In the genomic region with DNA sequence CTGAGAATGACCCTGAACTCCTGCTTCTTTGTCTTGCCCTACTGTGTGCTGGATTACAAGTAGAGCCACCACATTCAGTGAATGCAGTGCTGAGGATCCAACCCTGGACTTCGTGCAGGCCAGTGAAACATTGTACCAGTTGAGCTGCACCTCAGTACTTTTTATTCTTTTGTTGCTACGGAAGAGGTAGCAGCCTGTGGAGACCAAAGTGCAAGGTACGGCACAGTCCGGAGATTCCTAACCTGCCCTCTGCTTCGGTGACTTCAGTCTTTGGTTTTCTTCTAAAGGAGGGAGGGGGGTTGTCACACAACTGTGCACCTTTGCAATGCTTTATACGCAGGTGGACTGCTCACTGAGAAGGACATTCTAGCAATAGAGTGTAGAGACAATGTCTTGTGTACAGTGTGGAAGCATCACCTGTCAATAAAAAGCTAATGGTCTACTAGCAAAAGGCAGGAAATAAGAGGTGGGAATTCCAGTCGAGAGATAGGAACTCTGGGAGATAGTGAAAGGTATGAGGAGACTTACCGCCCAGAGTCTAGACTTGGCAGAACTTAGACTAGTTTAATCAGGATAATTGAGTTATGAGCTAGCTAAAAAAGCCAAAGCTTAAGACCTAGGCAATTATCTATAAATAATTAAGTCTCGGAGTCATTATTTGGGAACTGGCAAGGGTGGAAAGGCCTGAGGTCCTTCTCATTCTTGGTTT, we compare ENCODE assay signal across 29 mouse cellular contexts. TPM values are rescaled to one million over a fixed set of nuclear protein-coding genes. Genes with fewer than 3 reads are reported as not detected.
DNase-seq lines count a peak whose midpoint lies in the region; ATAC-seq and TF ChIP-seq lines count a peak whose summit lies in the region.
"Had no signal": no experiment of that assay in that cellular context is flagged by ENCODE, and none has a peak within 500 bp of the region (broad histone marks: within the 10 kb centered on the region; RNA-seq: fewer than 3 reads in every experiment).

No protein-coding gene starts in this region.

- 80% methylated on average over 9 of the region's 9 CpGs for WGBS in intestine, embryonic 15.5 days
- WGBS in kidney, adult 2 months, result 54% methylated on average over 9 of the region's 9 CpGs
- 72% methylated on average over 9 of the region's 9 CpGs for WGBS in kidney, postnatal 0 days
- WGBS in small intestine, adult 2 months, result 40% methylated on average over 9 of the region's 9 CpGs
- 91% methylated on average over 9 of the region's 9 CpGs for WGBS in limb, embryonic 10.5 days

- no peak for TF ChIP-seq CTCF in kidney, adult 2 months (conservative IDR thresholded peaks at IDR 0.05; ENCODE audit: insufficient read depth, insufficient read length, low read depth, low read length)
- no peak for TF ChIP-seq CTCF in kidney, postnatal 0 days (IDR thresholded peaks at IDR 0.05; ENCODE audit: low read depth)
- no peak for TF ChIP-seq CTCF in small intestine, adult 2 months (IDR thresholded peaks at IDR 0.05; ENCODE audit: extremely low read depth, insufficient read length, insufficient replicate concordance, low read depth, low read length)

- no peak overlapping the region for H3K27ac ChIP-seq in intestine, embryonic 15.5 days
- H3K27ac ChIP-seq in kidney, adult 2 months (ENCODE audit: insufficient read depth, low read depth, low read length), result peak overlapping the region; percentile 67
- no peak overlapping the region for H3K27ac ChIP-seq in kidney, postnatal 0 days
- H3K27ac ChIP-seq in small intestine, adult 2 months (ENCODE audit: insufficient read depth, low read depth, low read length), result peak overlapping the region; percentile 17; the same call in 1 of the 2 replicates
- no peak overlapping the region for H3K27ac ChIP-seq in limb, embryonic 10.5 days
- H3K27ac ChIP-seq: embryonic facial prominence, embryonic 13.5 days; forebrain, embryonic 10.5 days; heart, adult 2 months; hindbrain, embryonic 13.5 days; limb, embryonic 13.5 days; lung, embryonic 15.5 days; midbrain, embryonic 13.5 days had no signal

- peak; percentile 87 for ATAC-seq in intestine, embryonic 15.5 days
- ATAC-seq in kidney, postnatal 0 days (replicated peaks; ENCODE audit: low FRiP score, low read depth), result peak; percentile 89
- ATAC-seq: forebrain, embryonic 16.5 days; midbrain, embryonic 13.5 days; Patski had no signal

- no peaks in the 10 kb centered on the region for H3K9me3 ChIP-seq in intestine, embryonic 15.5 days
- H3K9me3 ChIP-seq in kidney, postnatal 0 days (replicated peaks; ENCODE audit: low read length), result no peaks in the 10 kb centered on the region
- H3K9me3 ChIP-seq in limb, embryonic 10.5 days (replicated peaks), result no peaks in the 10 kb centered on the region
- H3K9me3 ChIP-seq: embryonic facial prominence, embryonic 13.5 days; forebrain, embryonic 10.5 days; heart, embryonic 12.5 days; hindbrain, embryonic 13.5 days; limb, embryonic 13.5 days; lung, embryonic 15.5 days; megakaryocyte, embryonic 14.5 days; midbrain, embryonic 13.5 days had no signal

- H3K4me2 ChIP-seq in intestine, embryonic 15.5 days (replicated peaks), result no peak overlapping the region
- no peak overlapping the region for H3K4me2 ChIP-seq in kidney, postnatal 0 days (ENCODE audit: low read length)
- H3K4me2 ChIP-seq: embryonic facial prominence, embryonic 13.5 days; heart, embryonic 12.5 days; hindbrain, embryonic 13.5 days; limb, embryonic 13.5 days; liver, embryonic 11.5 days; lung, embryonic 15.5 days; midbrain, embryonic 13.5 days had no signal

- no peaks in the 10 kb centered on the region for H3K4me1 ChIP-seq in intestine, embryonic 15.5 days (replicated peaks)
- peaks cover 3% of the 10 kb centered on the region; the same call in 1 of the 2 replicates for H3K4me1 ChIP-seq in kidney, adult 2 months (ENCODE audit: control insufficient read depth, insufficient read depth, low read length)
- no peaks in the 10 kb centered on the region for H3K4me1 ChIP-seq in kidney, postnatal 0 days (replicated peaks; ENCODE audit: insufficient read depth, low read length)
- peaks cover 3% of the 10 kb centered on the region for H3K4me1 ChIP-seq in small intestine, adult 2 months (ENCODE audit: control insufficient read depth, insufficient read depth, insufficient read length, low read length)
- H3K4me1 ChIP-seq in limb, embryonic 10.5 days, result no peaks in the 10 kb centered on the region
- H3K4me1 ChIP-seq: embryonic facial prominence, embryonic 13.5 days; forebrain, embryonic 10.5 days; hindbrain, embryonic 13.5 days; limb, embryonic 13.5 days; lung, embryonic 15.5 days; midbrain, embryonic 13.5 days had no signal

- no peak overlapping the region for H3K4me3 ChIP-seq in intestine, embryonic 15.5 days (replicated peaks)
- H3K4me3 ChIP-seq in kidney, adult 2 months (ENCODE audit: insufficient read depth, low read depth, low read length), result no peak overlapping the region
- H3K4me3 ChIP-seq in kidney, postnatal 0 days (replicated peaks; ENCODE audit: low read depth, low read length), result no peak overlapping the region
- no peak overlapping the region for H3K4me3 ChIP-seq in small intestine, adult 2 months (ENCODE audit: low read depth, low read length)
- H3K4me3 ChIP-seq in limb, embryonic 10.5 days, result no peak overlapping the region
- H3K4me3 ChIP-seq: embryonic facial prominence, embryonic 13.5 days; forebrain, embryonic 10.5 days; heart, adult 2 months; heart, embryonic 12.5 days; hindbrain, embryonic 13.5 days; limb, embryonic 13.5 days; lung, embryonic 15.5 days; megakaryocyte, embryonic 14.5 days; midbrain, embryonic 13.5 days had no signal

- peak; percentile 86 for DNase-seq in kidney, adult 2 months
- DNase-seq in kidney, postnatal 0 days (ENCODE audit: low spot score), result peak; percentile 22
- no peak for DNase-seq in cerebellum, adult 18-20 months
- no peak for DNase-seq in limb, embryonic 10.5 days (ENCODE audit: low spot score)
- no peak for DNase-seq in adrenal gland, adult 2 months
- DNase-seq: adrenal gland, postnatal 25 days; cerebellum, adult 11-12 months; cerebellum, postnatal 10 days; heart, adult 2 months; heart, postnatal 4 days; lung, postnatal 36 days; retina, postnatal 1 day; right cerebral cortex, postnatal 25 days; spleen, adult 18-20 months; thymus, postnatal 25 days had no signal

- no peaks in the 10 kb centered on the region for H3K36me3 ChIP-seq in intestine, embryonic 15.5 days
- H3K36me3 ChIP-seq in kidney, adult 2 months (ENCODE audit: control insufficient read depth, insufficient read depth, low read length), result no peaks in the 10 kb centered on the region
- H3K36me3 ChIP-seq in kidney, postnatal 0 days (ENCODE audit: insufficient read depth, low read length), result no peaks in the 10 kb centered on the region
- no peaks in the 10 kb centered on the region for H3K36me3 ChIP-seq in small intestine, adult 2 months (ENCODE audit: control insufficient read depth, insufficient read depth, low read length)
- H3K36me3 ChIP-seq in limb, embryonic 10.5 days, result no peaks in the 10 kb centered on the region
- H3K36me3 ChIP-seq: embryonic facial prominence, embryonic 13.5 days; forebrain, embryonic 10.5 days; heart, embryonic 12.5 days; hindbrain, embryonic 13.5 days; limb, embryonic 13.5 days; lung, embryonic 15.5 days; midbrain, embryonic 13.5 days had no signal

- H3K9ac ChIP-seq in intestine, embryonic 15.5 days, result no peak overlapping the region
- no peak overlapping the region for H3K9ac ChIP-seq in kidney, postnatal 0 days (ENCODE audit: low read depth, low read length)
- H3K9ac ChIP-seq: embryonic facial prominence, embryonic 13.5 days; heart, embryonic 12.5 days; hindbrain, embryonic 13.5 days; limb, embryonic 13.5 days; lung, embryonic 15.5 days; midbrain, embryonic 13.5 days had no signal

- H3K27me3 ChIP-seq in intestine, embryonic 15.5 days (replicated peaks), result no peaks in the 10 kb centered on the region
- H3K27me3 ChIP-seq in kidney, adult 2 months (replicated peaks; ENCODE audit: control insufficient read depth, insufficient read depth, low read length), result no peaks in the 10 kb centered on the region
- H3K27me3 ChIP-seq in kidney, postnatal 0 days (ENCODE audit: insufficient read depth, low read length), result no peaks in the 10 kb centered on the region
- no peaks in the 10 kb centered on the region for H3K27me3 ChIP-seq in small intestine, adult 2 months (ENCODE audit: control insufficient read depth, insufficient read depth, low read length)
- no peaks in the 10 kb centered on the region for H3K27me3 ChIP-seq in limb, embryonic 10.5 days (ENCODE audit: low read depth, poor library complexity, severe bottlenecking)
- H3K27me3 ChIP-seq: heart, embryonic 12.5 days; limb, embryonic 13.5 days; lung, embryonic 15.5 days; midbrain, embryonic 13.5 days; Patski had no signal

- no peak for TF ChIP-seq POLR2A in kidney, adult 2 months (IDR thresholded peaks at IDR 0.05; ENCODE audit: low read depth, low read length)
- TF ChIP-seq POLR2A in small intestine, adult 2 months (IDR thresholded peaks at IDR 0.05; ENCODE audit: low read depth, low read length), result no peak

RNA-seq across cellular contexts. Expression of gene Fuca2, which starts 5.2 kb away (rescaled TPM):
- polyA plus RNA-seq in intestine, embryonic 15.5 days (2015; fragmentation: Nextera tagmentation; extraction: Ambion mirVana), result 134 and 140 TPM in 2 replicates
- 120 TPM in 2 replicates for polyA plus RNA-seq in kidney, adult 2 months (2012; rRNA removed)
- polyA plus RNA-seq in kidney, postnatal 0 days (2015; fragmentation: Nextera tagmentation; extraction: Ambion mirVana), result 191 and 212 TPM in 2 replicates
- polyA plus RNA-seq in small intestine, adult 2 months (2012; rRNA removed), result 15.9 and 31.9 TPM in 2 replicates
- polyA plus RNA-seq in limb, embryonic 10.5 days (2016; fragmentation: Nextera tagmentation; extraction: Ambion mirVana), result 21.3 and 23.6 TPM in 2 replicates
- 10 to 100 TPM; 19.6 to 22.3 TPM for total RNA-seq in adrenal gland, adult 2 months (2021)
- polyA plus RNA-seq in adrenal gland, adult 2 months (2012; rRNA removed), result 8.9 and 11.7 TPM in 2 replicates

RNA-seq across cellular contexts. Expression of gene Phactr2, which starts 19.9 kb away (rescaled TPM):
- polyA plus RNA-seq in intestine, embryonic 15.5 days (2015; fragmentation: Nextera tagmentation; extraction: Ambion mirVana), result 17.5 and 18.7 TPM in 2 replicates
- polyA plus RNA-seq in kidney, adult 2 months (2012; rRNA removed), result 10.7 and 12.5 TPM in 2 replicates
- 23.7 and 26.4 TPM in 2 replicates for polyA plus RNA-seq in kidney, postnatal 0 days (2015; fragmentation: Nextera tagmentation; extraction: Ambion mirVana)
- 3.7 and 4.5 TPM in 2 replicates for polyA plus RNA-seq in small intestine, adult 2 months (2012; rRNA removed)
- 16.2 and 21.3 TPM in 2 replicates for polyA plus RNA-seq in limb, embryonic 10.5 days (2016; fragmentation: Nextera tagmentation; extraction: Ambion mirVana)
- total RNA-seq in adrenal gland, adult 2 months (2021), result 10 to 100 TPM; 26.8 to 27.2 TPM
- 6.4 and 8.0 TPM in 2 replicates for polyA plus RNA-seq in adrenal gland, adult 2 months (2012; rRNA removed)
- total RNA-seq: MEL had no signal

RNA-seq across cellular contexts. Expression of gene Adat2, which starts 58.6 kb away (rescaled TPM):
- 3.3 and 4.0 TPM in 2 replicates for polyA plus RNA-seq in intestine, embryonic 15.5 days (2015; fragmentation: Nextera tagmentation; extraction: Ambion mirVana)
- 4.6 and 4.7 TPM in 2 replicates for polyA plus RNA-seq in kidney, adult 2 months (2012; rRNA removed)
- 4.9 and 5.6 TPM in 2 replicates for polyA plus RNA-seq in kidney, postnatal 0 days (2015; fragmentation: Nextera tagmentation; extraction: Ambion mirVana)
- 0.53 and 2.2 TPM in 2 replicates for polyA plus RNA-seq in small intestine, adult 2 months (2012; rRNA removed)
- 5.3 and 6.6 TPM in 2 replicates for polyA plus RNA-seq in limb, embryonic 10.5 days (2016; fragmentation: Nextera tagmentation; extraction: Ambion mirVana)
- total RNA-seq in adrenal gland, adult 2 months (2021), result 1 to 10 TPM; 3.2 to 4.8 TPM
- 1.4 and 1.6 TPM in 2 replicates for polyA plus RNA-seq in adrenal gland, adult 2 months (2012; rRNA removed)

RNA-seq across cellular contexts. Expression of gene Pex3, which starts 58.8 kb away (rescaled TPM):
- polyA plus RNA-seq in intestine, embryonic 15.5 days (2015; fragmentation: Nextera tagmentation; extraction: Ambion mirVana), result 19.4 and 21.0 TPM in 2 replicates
- polyA plus RNA-seq in kidney, adult 2 months (2012; rRNA removed), result 15.6 and 17.3 TPM in 2 replicates
- polyA plus RNA-seq in kidney, postnatal 0 days (2015; fragmentation: Nextera tagmentation; extraction: Ambion mirVana), result 31.3 and 31.4 TPM in 2 replicates
- polyA plus RNA-seq in small intestine, adult 2 months (2012; rRNA removed), result 1.1 and 2.3 TPM in 2 replicates
- polyA plus RNA-seq in limb, embryonic 10.5 days (2016; fragmentation: Nextera tagmentation; extraction: Ambion mirVana), result 16.5 and 18.7 TPM in 2 replicates
- 10 to 100 TPM; 32.2 to 44.4 TPM for total RNA-seq in adrenal gland, adult 2 months (2021)
- polyA plus RNA-seq in adrenal gland, adult 2 months (2012; rRNA removed), result 7.3 and 9.2 TPM in 2 replicates

Comparison
In these comparisons a context has a peak if more than half of its experiments do, and no peak if none do; other contexts are left out.
1. H3K27ac ChIP-seq: peak in kidney, adult 2 months (single experiment) and small intestine, adult 2 months (single experiment); none in intestine, embryonic 15.5 days (single experiment), kidney, postnatal 0 days (single experiment) and limb, embryonic 10.5 days (single experiment).
2. DNase-seq: peak in kidney, adult 2 months (single experiment) and kidney, postnatal 0 days (single experiment); none in cerebellum, adult 18-20 months (0 of 2), limb, embryonic 10.5 days (single experiment) and adrenal gland, adult 2 months (single experiment).